Mouse (Mus musculus) effector memory CD4-positive, alpha-beta T cell, adult 7 months (primary cell): ENCODE measurements around the gene Skint6. TPM values are rescaled to one million over a fixed set of nuclear protein-coding genes. Genes with fewer than 3 reads are reported as not detected.

Experiments
- polyA plus RNA-seq: library from polyadenylated mRNA; unstranded; fragments of 100-300 nt; shearing (Covaris generic); gene quantifications from one replicate; pipeline ENCODE4 v1.2.1, GENCODE M21; 2017

Skint6 gene
- not detected for polyA plus RNA-seq

DNA sequence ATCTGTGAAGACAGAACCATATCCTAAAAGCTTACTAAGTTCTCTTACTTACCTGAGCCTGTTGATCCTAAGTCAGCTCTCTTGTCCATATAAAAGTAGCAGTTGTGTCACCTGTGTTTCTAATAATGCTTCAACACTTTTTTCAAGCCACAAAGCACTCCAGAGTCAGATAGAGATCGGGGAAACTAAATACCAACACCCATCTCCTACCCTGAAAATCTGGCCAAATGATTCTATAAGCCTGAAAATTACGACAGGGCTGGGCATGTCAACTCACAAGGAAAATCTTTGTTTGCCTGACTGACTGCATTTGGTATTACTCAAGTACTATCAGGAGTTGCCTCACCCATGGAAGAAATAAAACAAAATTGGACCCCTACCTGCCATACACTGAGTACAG is at the start of gene Skint6:
Skint6 (minus strand) TSS at position 101 of the 400 bp plus-strand sequence.

DNA sequence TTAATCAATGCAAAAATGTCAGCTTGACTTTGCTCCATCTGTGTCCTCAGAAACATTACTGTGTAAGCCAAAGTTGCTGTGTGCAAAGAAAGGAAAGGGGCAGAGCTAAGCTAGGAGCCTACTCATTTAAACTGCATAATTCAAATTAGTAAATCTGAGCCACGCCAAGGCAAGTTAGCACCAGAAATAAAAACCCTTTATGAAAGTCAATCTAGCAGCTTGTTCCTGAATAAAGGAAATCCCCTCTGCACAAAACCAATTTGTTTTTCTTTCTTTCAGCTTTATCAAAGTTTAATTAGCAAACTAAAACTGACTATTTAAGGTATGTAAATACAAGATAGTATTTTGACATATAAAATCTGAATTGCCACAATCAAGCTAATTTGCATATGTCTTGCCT is 512.0 kb downstream of the Skint6 start, which contains the start of gene Skint10:
Skint10 (minus strand) TSS at position 101 of the 400 bp plus-strand sequence.

